Mouse (Mus musculus): ENCODE results near the gene Arhgdib.
"Not testable (repeated sequence)": the region's sequence is repeated elsewhere in the genome, so short reads cannot be mapped to it uniquely, and the experiment has no call there.

- not testable (repeated sequence) for TF ChIP-seq CTCF, POLR2A (IDR thresholded peaks at IDR 0.05; ENCODE audit: insufficient read depth, low read depth, low read length)
These were observed 27.2 kb upstream of the Arhgdib start for GRCm38 (mm10) chr6:136968877-136969276.

All from olfactory bulb, adult 2 months (tissue).